ENCODE assay signal across 23 mouse cellular contexts in genomic region chr19:9041074-9041473, GRCm38 (mm10). TPM values are rescaled to one million over a fixed set of nuclear protein-coding genes. Genes with fewer than 3 reads are reported as not detected.
DNase-seq lines count a peak whose midpoint lies in the region; ATAC-seq and TF ChIP-seq lines count a peak whose summit lies in the region.
"Had no signal": no experiment of that assay in that cellular context is flagged by ENCODE, and none has a peak within 500 bp of the region (broad histone marks: within the 10 kb centered on the region; RNA-seq: fewer than 3 reads in every experiment).

No protein-coding gene starts in this region.

- no peak for TF ChIP-seq POLR2A in spleen, adult 2 months (IDR thresholded peaks at IDR 0.05; ENCODE audit: low read depth, low read length)

- H3K4me2 ChIP-seq in kidney, embryonic 15.5 days, result no peak overlapping the region
- H3K4me2 ChIP-seq: embryonic facial prominence, embryonic 12.5 days; hindbrain, embryonic 14.5 days; limb, embryonic 12.5 days; neural tube, embryonic 13.5 days had no signal

- no peaks in the 10 kb centered on the region for H3K27me3 ChIP-seq in spleen, adult 2 months (ENCODE audit: control insufficient read depth, insufficient read depth, low read length)
- H3K27me3 ChIP-seq in splenic B cell, adult 2 months (ENCODE audit: control insufficient read depth, insufficient read depth, low read length, poor library complexity, severe bottlenecking), result no peaks in the 10 kb centered on the region
- H3K27me3 ChIP-seq in kidney, embryonic 15.5 days, result no peaks in the 10 kb centered on the region
- H3K27me3 ChIP-seq: embryonic facial prominence, embryonic 12.5 days; limb, embryonic 12.5 days; neural tube, embryonic 13.5 days had no signal

- no peaks in the 10 kb centered on the region for H3K36me3 ChIP-seq in spleen, adult 2 months (ENCODE audit: control insufficient read depth, insufficient read depth, low read length)
- H3K36me3 ChIP-seq in splenic B cell, adult 2 months (ENCODE audit: control insufficient read depth, insufficient read depth, low read length, poor library complexity, severe bottlenecking), result no peaks in the 10 kb centered on the region
- H3K36me3 ChIP-seq in kidney, embryonic 15.5 days, result no peaks in the 10 kb centered on the region
- H3K36me3 ChIP-seq: embryonic facial prominence, embryonic 12.5 days; limb, embryonic 12.5 days; midbrain, embryonic 10.5 days; neural tube, embryonic 13.5 days had no signal

- H3K9ac ChIP-seq in kidney, embryonic 15.5 days, result no peak overlapping the region
- H3K9ac ChIP-seq: embryonic facial prominence, embryonic 12.5 days; hindbrain, embryonic 14.5 days; limb, embryonic 12.5 days; liver, embryonic 14.5 days; neural tube, embryonic 13.5 days had no signal

- H3K27ac ChIP-seq in spleen, adult 2 months (ENCODE audit: insufficient read depth, low read length), result peak overlapping the region; percentile 83
- no peak overlapping the region for H3K27ac ChIP-seq in kidney, embryonic 15.5 days
- H3K27ac ChIP-seq: embryonic facial prominence, embryonic 12.5 days; hindbrain, embryonic 14.5 days; kidney, postnatal 0 days; layer of hippocampus, adult 2 months; limb, embryonic 12.5 days; liver, embryonic 14.5 days; midbrain, embryonic 10.5 days; neural tube, embryonic 13.5 days had no signal

- H3K9me3 ChIP-seq in kidney, embryonic 15.5 days (replicated peaks), result no peaks in the 10 kb centered on the region
- H3K9me3 ChIP-seq: embryonic facial prominence, embryonic 12.5 days; limb, embryonic 12.5 days; midbrain, embryonic 10.5 days; neural tube, embryonic 13.5 days had no signal

- peaks cover 23% of the 10 kb centered on the region; the same call in 1 of the 2 replicates for H3K4me1 ChIP-seq in spleen, adult 2 months (ENCODE audit: control insufficient read depth, insufficient read depth, insufficient read length)
- 0 out of 2 replicates have a peak, but pooled peaks cover 3% of the 10 kb centered on the region for H3K4me1 ChIP-seq in kidney, embryonic 15.5 days
- H3K4me1 ChIP-seq: embryonic facial prominence, embryonic 12.5 days; limb, embryonic 12.5 days; midbrain, embryonic 10.5 days; neural tube, embryonic 13.5 days had no signal

- peak; percentile 19 to 53 for DNase-seq in spleen, adult 2 months (ENCODE audit: low read depth in 1 of 2, low spot score in 2 of 2)
- no peak for DNase-seq in spleen, postnatal 4 days (ENCODE audit: low spot score in 2 of 2)
- DNase-seq in splenic B cell, adult 2 months (ENCODE audit: low read depth, low spot score), result peak; percentile 82
- DNase-seq in urinary bladder, postnatal 25 days (ENCODE audit: low spot score), result no peak
- no peak for DNase-seq in urinary bladder, postnatal 14 days (ENCODE audit: low spot score)
- DNase-seq: adrenal gland, adult 8-10 months; cerebellum, adult 18-20 months; cerebellum, postnatal 36 days; gastrocnemius, postnatal 10 days; lung, postnatal 10 days; right cerebral cortex, postnatal 25 days had no signal

- no peak overlapping the region for H3K4me3 ChIP-seq in spleen, adult 2 months (ENCODE audit: extremely low read depth, insufficient read depth, insufficient read length)
- H3K4me3 ChIP-seq in kidney, embryonic 15.5 days (replicated peaks), result no peak overlapping the region
- H3K4me3 ChIP-seq: embryonic facial prominence, embryonic 12.5 days; layer of hippocampus, adult 2 months; limb, embryonic 12.5 days; midbrain, embryonic 10.5 days; neural tube, embryonic 13.5 days had no signal

- no peak for TF ChIP-seq CTCF in spleen, adult 2 months (IDR thresholded peaks at IDR 0.05; ENCODE audit: extremely low read depth, insufficient read depth, insufficient read length, insufficient replicate concordance)

- peak; percentile 89 for ATAC-seq in granulocyte monocyte progenitor cell, adult 5-6 weeks (replicated peaks; ENCODE audit: poor library complexity, severe bottlenecking)
- no peak for ATAC-seq in kidney, embryonic 15.5 days (replicated peaks; ENCODE audit: low FRiP score)
- ATAC-seq: forebrain, embryonic 16.5 days; intestine, embryonic 16.5 days had no signal

RNA-seq across cellular contexts. Expression of gene Scgb1a1, which starts 46.7 kb away (rescaled TPM):
- 0.26 and 0.91 TPM in 2 replicates for polyA plus RNA-seq in spleen, adult 2 months (2012; rRNA removed)
- total RNA-seq in granulocyte monocyte progenitor cell, adult 5-6 weeks (2014; fragmentation: Nextera tagmentation), result not detected in 2 replicates
- total RNA-seq in granulocyte monocyte progenitor cell, adult 5-6 weeks (2017), result not detected in 2 replicates
- not detected in 2 replicates for polyA plus RNA-seq in kidney, embryonic 15.5 days (2015; fragmentation: Nextera tagmentation; extraction: Ambion mirVana)
- total RNA-seq: layer of hippocampus, adult 2 months had no signal
- polyA plus RNA-seq: embryonic facial prominence, embryonic 12.5 days; forebrain, embryonic 16.5 days; hindbrain, embryonic 14.5 days; intestine, embryonic 16.5 days; kidney, postnatal 0 days; limb, embryonic 12.5 days; liver, embryonic 14.5 days; midbrain, embryonic 10.5 days; neural tube, embryonic 13.5 days had no signal

RNA-seq across cellular contexts. Expression of gene Ahnak, which starts 52.0 kb away (rescaled TPM):
- 6.9 and 8.0 TPM in 2 replicates for polyA plus RNA-seq in spleen, adult 2 months (2012; rRNA removed)
- total RNA-seq in granulocyte monocyte progenitor cell, adult 5-6 weeks (2014; fragmentation: Nextera tagmentation), result 5.8 and 12.1 TPM in 2 replicates
- 14.1 and 14.8 TPM in 2 replicates for total RNA-seq in granulocyte monocyte progenitor cell, adult 5-6 weeks (2017)
- 17.3 and 18.2 TPM in 2 replicates for polyA plus RNA-seq in kidney, embryonic 15.5 days (2015; fragmentation: Nextera tagmentation; extraction: Ambion mirVana)

Comparison
In these comparisons a context has a peak if more than half of its experiments do, and no peak if none do; other contexts are left out.
1. DNase-seq: peak in spleen, adult 2 months (2 of 2) and splenic B cell, adult 2 months (single experiment); none in spleen, postnatal 4 days (0 of 2), urinary bladder, postnatal 25 days (single experiment) and urinary bladder, postnatal 14 days (single experiment).